Mouse (Mus musculus) kidney, postnatal 0 days (tissue): ENCODE measurements around the gene Natd1. TPM values are rescaled to one million over a fixed set of nuclear protein-coding genes. Genes with fewer than 3 reads are reported as not detected.
A peak's percentile ranks its signal among the peaks of the same experiment; 100 is the strongest.
"Not testable (repeated sequence)": the region's sequence is repeated elsewhere in the genome, so short reads cannot be mapped to it uniquely, and the experiment has no call there.

ENCODE experiments used
- ATAC-seq: fragments of 200-750 bp; cut with Nextera tagmentation; replicated peaks from 2 replicates; pipeline ENCODE4 v1.8.0; 2017; ENCODE audit warnings: low read depth, moderate number of reproducible peaks, moderate TSS enrichment, moderate library complexity; ENCODE audit not compliant: low FRiP score
- DNase-seq: peaks from one replicate; pipeline ENCODE4 v3.0.0-alpha.2; 2016; ENCODE audit warnings: low spot score
- H3K27ac ChIP-seq: fragments of 300-500 bp; sonication (generic); 2 replicates; pipeline ENCODE4 v1.5.1; 2014; ENCODE audit warnings: mild to moderate bottlenecking
- H3K27me3 ChIP-seq: fragments of 300-500 bp; sonication (generic); 2 replicates; pipeline ENCODE4 v1.6.1; 2014; ENCODE audit warnings: low read length, mixed read lengths; ENCODE audit not compliant: insufficient read depth
- H3K36me3 ChIP-seq: fragments of 300-500 bp; sonication (generic); 2 replicates; pipeline ENCODE4 v1.6.1; 2014; ENCODE audit warnings: low read length, mixed read lengths; ENCODE audit not compliant: insufficient read depth
- H3K4me1 ChIP-seq: fragments of 300-500 bp; sonication (generic); replicated peaks from 2 replicates; pipeline ENCODE4 v1.6.1; 2014; ENCODE audit warnings: antibody characterized with exemption, low read length, mixed read lengths; ENCODE audit not compliant: insufficient read depth
- H3K4me2 ChIP-seq: fragments of 300-500 bp; sonication (generic); 2 replicates; pipeline ENCODE4 v1.6.1; 2014; ENCODE audit warnings: mild to moderate bottlenecking, low read length, moderate library complexity, mixed read lengths
- H3K4me3 ChIP-seq: fragments of 300-500 bp; sonication (generic); replicated peaks from 2 replicates; pipeline ENCODE4 v1.5.1; 2014; ENCODE audit warnings: low read depth, low read length
- H3K9ac ChIP-seq: fragments of 300-500 bp; sonication (generic); 2 replicates; pipeline ENCODE4 v1.6.1; 2014; ENCODE audit warnings: low read depth, low read length
- H3K9me3 ChIP-seq: fragments of 300-500 bp; sonication (generic); replicated peaks from 2 replicates; pipeline ENCODE4 v1.6.1; 2016; ENCODE audit warnings: low read length, inconsistent platforms, mixed read lengths
- CTCF ChIP-seq: IDR thresholded peaks from 2 replicates; pipeline ENCODE4 v1.5.1; 2016; ENCODE audit warnings: antibody characterized with exemption, low read depth, mild to moderate bottlenecking, moderate library complexity
- WGBS: fragments of 180-500 bp; shearing (Covaris S2); extraction: QIAGEN DNeasy Blood & Tissue Kit; methylation state at CpG from one replicate; pipeline ENCODE4 v1.1.7; 2014; 5-methylcytosine and 5-hydroxymethylcytosine counted together
- polyA plus RNA-seq: library from polyadenylated mRNA; unstranded; fragments of >200 nt; fragmentation: Nextera tagmentation; extraction: Ambion mirVana; gene quantifications from 2 replicates; pipeline ENCODE4 v1.2.1, GENCODE M21; 2015

The Natd1 gene
- polyA plus RNA-seq, 1 experiment from 2014 or later: 21.1 TPM

DNA sequence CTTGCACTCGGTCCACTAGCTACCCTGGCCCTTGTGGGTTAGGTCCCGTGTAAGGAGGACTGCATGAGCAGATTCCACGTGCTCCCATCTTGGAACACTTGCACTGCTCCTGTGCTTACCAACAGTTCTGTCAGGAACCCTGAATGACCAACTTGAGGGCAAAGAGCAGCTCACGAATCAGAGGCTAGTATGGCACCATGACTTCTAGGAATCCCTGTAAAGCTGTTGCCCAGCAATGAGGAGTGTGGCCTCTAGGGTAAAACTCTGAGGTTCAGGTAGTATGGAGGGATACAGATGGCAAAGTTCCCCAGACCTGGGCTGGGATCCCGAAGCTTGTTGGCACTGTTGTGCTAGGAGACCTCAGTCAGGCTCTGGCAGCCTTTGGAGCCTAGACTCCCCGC, 10.9 kb downstream of the Natd1 start:
- Histone ChIP-seq H3K9ac (no peak overlapping the region), H3K4me3 (no peak overlapping the region), H3K27ac (no peak overlapping the region), H3K27me3 (no peaks in the 10 kb centered on the region), H3K9me3 (no peaks in the 10 kb centered on the region), H3K36me3 (peaks cover 28% of the 10 kb centered on the region; the same call in 1 of the 2 replicates), H3K4me1 (no peaks in the 10 kb centered on the region), H3K4me2 (no peak overlapping the region)
- TF ChIP-seq CTCF: no peak
- WGBS: 84% methylated on average over 6 of the region's 6 CpGs
- DNase-seq (no peak), ATAC-seq (no peak)

DNA sequence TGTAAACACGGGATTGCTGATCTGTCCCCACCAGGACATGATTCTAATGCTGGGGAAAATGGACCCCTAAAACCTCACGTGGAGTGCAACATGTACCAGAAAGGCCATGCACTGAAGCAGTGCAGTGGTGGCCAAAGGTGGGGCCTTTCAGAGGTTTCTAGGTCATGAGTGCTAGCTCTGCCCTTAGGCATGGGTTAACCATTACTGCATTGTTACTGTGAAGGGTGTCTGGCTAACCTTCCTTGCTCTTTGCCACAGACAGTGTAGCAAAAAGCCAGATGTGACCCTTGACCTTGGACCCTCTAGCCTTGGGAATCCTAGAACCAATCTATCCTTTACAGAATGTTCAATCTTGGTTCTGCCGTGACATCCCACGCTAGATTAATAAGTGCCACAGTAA, 12.1 kb downstream of the Natd1 start:
- Histone ChIP-seq H3K27ac (peak overlapping the region; percentile 36; the same call in 1 of the 2 replicates), H3K4me2 (no peak overlapping the region), H3K27me3 (no peaks in the 10 kb centered on the region), H3K9me3 (no peaks in the 10 kb centered on the region), H3K36me3 (peaks cover 28% of the 10 kb centered on the region; the same call in 1 of the 2 replicates), H3K4me3 (no peak overlapping the region), H3K4me1 (no peaks in the 10 kb centered on the region), H3K9ac (no peak overlapping the region)
- ATAC-seq: peak; percentile 65
- no peak for DNase-seq
- WGBS: 39% methylated on average over 4 of the region's 4 CpGs
- TF ChIP-seq CTCF: no peak

DNA sequence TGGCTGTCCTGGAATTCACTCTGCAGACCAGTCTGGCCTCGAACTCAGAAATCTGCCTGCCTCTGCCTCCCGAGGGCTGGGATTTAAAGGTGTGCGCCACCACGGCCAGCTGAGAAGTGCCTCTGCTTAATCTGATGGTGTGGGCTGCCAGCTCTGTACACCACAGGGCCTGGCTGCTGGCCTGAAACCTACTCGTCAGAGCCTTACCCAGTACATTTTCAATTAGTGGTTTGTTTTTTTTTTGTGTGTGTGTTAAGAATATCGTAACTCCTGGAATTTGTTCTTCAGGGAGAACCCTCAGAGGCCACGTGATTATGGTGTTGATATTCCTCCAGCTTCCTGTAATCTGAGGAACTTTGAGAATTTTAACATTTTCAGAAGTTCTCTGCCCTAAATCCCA, 12.5 kb downstream of the Natd1 start:
- 67% methylated on average over 7 of the region's 7 CpGs for WGBS
- TF ChIP-seq CTCF: no peak

DNA sequence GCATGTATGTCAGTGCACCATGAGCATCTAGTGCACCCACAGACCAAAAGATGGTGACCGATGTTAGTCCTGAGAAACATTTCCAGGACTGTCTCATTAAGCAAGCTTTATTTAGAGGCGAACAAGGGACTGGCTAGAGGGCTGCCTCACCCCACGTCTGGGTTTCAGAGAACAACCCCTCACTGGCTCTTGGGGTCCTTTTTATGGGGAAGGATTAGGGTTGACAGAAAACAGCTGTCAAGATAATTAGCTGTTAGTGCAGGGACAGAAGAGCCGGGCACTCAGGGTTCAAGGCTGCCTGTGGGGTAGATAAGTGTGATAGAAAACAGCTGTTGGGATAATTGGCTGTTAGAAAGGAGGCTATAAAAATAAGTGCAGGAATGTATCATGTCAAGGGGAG, 18.6 kb downstream of the Natd1 start:
- Histone ChIP-seq H3K4me1 (0 out of 2 replicates have a peak, but pooled peaks cover 4% of the 10 kb centered on the region), H3K4me3 (no peak overlapping the region), H3K9ac (no peak overlapping the region), H3K9me3 (no peaks in the 10 kb centered on the region), H3K36me3 (no peaks in the 10 kb centered on the region), H3K27ac (peak overlapping the region; percentile 25; the same call in 1 of the 2 replicates), H3K4me2 (no peak overlapping the region), H3K27me3 (no peaks in the 10 kb centered on the region)
- 7% methylated on average over 4 of the region's 4 CpGs for WGBS
- no peak for TF ChIP-seq CTCF
- DNase-seq (peak; percentile 81), ATAC-seq (peak; percentile 61)

More for the DNA sequence above, 12.5 kb downstream of the Natd1 start:
- DNase-seq (no peak), ATAC-seq (no peak)
- Histone ChIP-seq H3K9ac (no peak overlapping the region), H3K4me3 (no peak overlapping the region), H3K27me3 (no peaks in the 10 kb centered on the region), H3K4me1 (no peaks in the 10 kb centered on the region), H3K27ac (peak overlapping the region; percentile 36; the same call in 1 of the 2 replicates), H3K4me2 (no peak overlapping the region), H3K36me3 (peaks cover 28% of the 10 kb centered on the region; the same call in 1 of the 2 replicates), H3K9me3 (no peaks in the 10 kb centered on the region)

DNA sequence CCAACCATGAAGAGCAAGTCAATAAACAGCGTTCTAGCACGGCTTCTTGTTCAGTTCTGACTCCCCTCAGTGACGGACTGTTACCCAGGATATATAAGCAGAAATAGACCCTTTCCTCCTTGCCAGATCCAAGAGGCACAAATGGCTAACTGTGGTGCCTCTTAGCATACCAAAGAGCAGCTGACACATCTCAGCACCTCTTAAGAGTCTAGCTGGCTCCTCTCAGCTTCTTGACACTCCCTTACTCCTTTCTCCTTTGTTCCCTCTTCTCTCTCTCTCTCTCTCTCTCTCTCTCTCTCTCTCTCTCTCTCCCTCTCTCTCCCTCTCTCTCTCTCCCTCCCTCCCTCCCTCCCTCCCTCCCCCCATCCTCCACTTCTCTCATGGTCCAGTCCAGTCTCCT, 23.8 kb downstream of the Natd1 start:
- no peaks in the 10 kb centered on the region for H3K36me3 ChIP-seq
- DNase-seq (peak; percentile 6), ATAC-seq (no peak)
- no peak overlapping the region for H3K27ac ChIP-seq
- no peak for TF ChIP-seq CTCF
- no peak overlapping the region for H3K4me2 ChIP-seq
- H3K27me3 ChIP-seq: no peaks in the 10 kb centered on the region
- H3K4me1 ChIP-seq: 0 out of 2 replicates have a peak, but pooled peaks cover 8% of the 10 kb centered on the region
- H3K4me3 ChIP-seq: no peak overlapping the region
- no peak overlapping the region for H3K9ac ChIP-seq
- 11% methylated on average over 3 of the region's 3 CpGs for WGBS
- no peaks in the 10 kb centered on the region for H3K9me3 ChIP-seq

DNA sequence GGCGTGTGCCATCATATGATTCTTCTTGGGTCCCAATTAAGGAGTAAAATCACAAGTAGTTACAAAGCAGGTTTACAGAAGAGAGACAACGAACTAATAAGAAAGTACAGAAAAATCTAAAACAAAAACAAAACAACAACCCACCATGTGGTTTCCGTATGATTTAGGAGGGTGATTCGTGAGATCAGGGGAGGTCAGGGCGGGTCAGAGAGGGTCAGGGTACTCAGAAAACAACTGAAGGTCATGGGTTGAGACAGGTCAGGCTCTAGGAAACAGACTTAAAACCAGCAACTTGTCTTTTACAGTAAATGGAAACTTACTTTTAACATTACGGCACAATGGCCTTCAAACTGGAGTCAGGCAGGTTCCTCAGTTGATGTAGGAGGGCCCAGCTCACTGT, 24.3 kb downstream of the Natd1 start:
- no peak for TF ChIP-seq CTCF
- no peaks in the 10 kb centered on the region for H3K27me3 ChIP-seq
- H3K27ac ChIP-seq: no peak overlapping the region
- WGBS: 37% methylated on average over 6 of the region's 6 CpGs
- no peaks in the 10 kb centered on the region for H3K36me3 ChIP-seq
- no peak overlapping the region for H3K4me3 ChIP-seq
- H3K9me3 ChIP-seq: no peaks in the 10 kb centered on the region
- no peak overlapping the region for H3K4me2 ChIP-seq
- DNase-seq: no peak
- no peak for ATAC-seq
- H3K4me1 ChIP-seq: 0 out of 2 replicates have a peak, but pooled peaks cover 6% of the 10 kb centered on the region
- no peak overlapping the region for H3K9ac ChIP-seq

DNA sequence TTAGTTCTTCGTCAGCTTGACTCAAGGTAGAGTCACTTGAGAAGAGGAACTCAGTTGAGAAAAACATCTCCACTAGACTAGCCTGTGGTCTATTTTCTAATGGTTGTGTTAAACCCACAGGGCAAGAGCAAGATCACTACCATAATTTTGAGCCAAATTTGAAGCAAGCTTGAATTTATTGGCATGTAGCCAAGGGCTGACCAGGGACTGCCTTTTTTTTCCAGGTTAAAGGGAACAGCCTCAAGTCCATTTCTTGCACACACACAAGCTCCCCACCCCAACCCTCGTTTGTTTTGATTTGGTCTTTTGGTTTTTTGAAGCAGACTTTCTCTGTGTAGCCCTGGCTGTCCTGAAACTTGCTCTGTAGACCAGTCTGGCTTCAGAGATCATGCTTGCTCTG, 24.7 kb downstream of the Natd1 start:
- Histone ChIP-seq H3K27me3 (no peaks in the 10 kb centered on the region), H3K27ac (no peak overlapping the region), H3K9me3 (no peaks in the 10 kb centered on the region), H3K4me1 (0 out of 2 replicates have a peak, but pooled peaks cover 6% of the 10 kb centered on the region), H3K36me3 (no peaks in the 10 kb centered on the region), H3K4me3 (no peak overlapping the region), H3K9ac (no peak overlapping the region), H3K4me2 (no peak overlapping the region)
- TF ChIP-seq CTCF: no peak
- DNase-seq: no peak
- 46% methylated on average over 2 of the region's 2 CpGs for WGBS
- ATAC-seq: no peak

DNA sequence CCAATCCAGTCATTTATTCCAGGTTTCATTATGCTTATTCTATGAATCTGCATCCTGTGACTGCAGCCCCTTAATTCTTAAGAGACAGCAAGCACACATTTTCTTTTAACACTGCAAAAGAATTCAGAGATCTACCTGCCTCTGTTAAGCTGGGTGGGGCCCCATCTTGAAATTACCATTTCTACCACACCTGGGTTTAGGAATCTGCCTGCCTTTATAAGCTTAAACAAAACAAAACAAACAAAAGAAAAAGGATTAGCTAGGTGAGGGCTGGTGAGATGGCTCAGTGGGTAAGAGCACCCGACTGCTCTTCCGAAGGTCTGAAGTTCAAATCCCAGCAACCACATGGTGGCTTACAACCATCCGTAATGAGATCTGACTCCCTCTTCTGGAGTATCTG, 27.6 kb downstream of the Natd1 start:
- not testable (repeated sequence) for H3K36me3 ChIP-seq, H3K27me3 ChIP-seq, H3K4me2 ChIP-seq, H3K9me3 ChIP-seq, H3K27ac ChIP-seq, H3K4me3 ChIP-seq, H3K4me1 ChIP-seq, H3K9ac ChIP-seq, DNase-seq, ATAC-seq
- 86% methylated on average over 2 of the region's 3 CpGs for WGBS
